Mouse (Mus musculus) embryonic facial prominence, embryonic 11.5 days (tissue): ENCODE data around the gene Nipal3. TPM values are rescaled to one million over a fixed set of nuclear protein-coding genes. Genes with fewer than 3 reads are reported as not detected.

Experiments
- ATAC-seq: fragments of 200-750 bp; cut with Nextera tagmentation; replicated peaks from 2 replicates; pipeline ENCODE4 v1.8.0; 2017; ENCODE audit warnings: low read depth; ENCODE audit not compliant: insufficient number of reproducible peaks, low FRiP score, low TSS enrichment
- DNase-seq: peaks from one replicate; pipeline ENCODE4 v3.0.0-alpha.2; 2015; ENCODE audit warnings: low spot score
- H3K27ac ChIP-seq: fragments of 300-500 bp; sonication (generic); replicated peaks from 2 replicates; pipeline ENCODE4 v1.5.1; 2014; ENCODE audit warnings: mild to moderate bottlenecking, low read depth, low read length, control low read depth
- H3K27me3 ChIP-seq: fragments of 300-500 bp; sonication (generic); 2 replicates; pipeline ENCODE4 v1.6.1; 2014; ENCODE audit warnings: mild to moderate bottlenecking, low read length, moderate library complexity, mixed read lengths; ENCODE audit not compliant: control insufficient read depth, insufficient read depth
- H3K36me3 ChIP-seq: fragments of 300-500 bp; sonication (generic); replicated peaks from 2 replicates; pipeline ENCODE4 v1.6.1; 2014; ENCODE audit warnings: low read depth, mild to moderate bottlenecking, low read length, moderate library complexity, mixed read lengths; ENCODE audit not compliant: control insufficient read depth, insufficient read depth
- H3K4me1 ChIP-seq: fragments of 300-500 bp; sonication (generic); 2 replicates; pipeline ENCODE4 v1.6.1; 2014; ENCODE audit warnings: low read length, mixed read lengths; ENCODE audit not compliant: control insufficient read depth, insufficient read depth
- H3K4me2 ChIP-seq: fragments of 300-500 bp; sonication (generic); 2 replicates; pipeline ENCODE4 v1.6.1; 2014; ENCODE audit warnings: low read depth, mild to moderate bottlenecking, control low read depth, low read length, moderate library complexity
- H3K4me3 ChIP-seq: fragments of 300-500 bp; sonication (generic); 2 replicates; pipeline ENCODE4 v1.5.1; 2014; ENCODE audit warnings: low read depth, low read length, control low read depth
- H3K9ac ChIP-seq: fragments of 300-500 bp; sonication (generic); replicated peaks from 2 replicates; pipeline ENCODE4 v1.6.1; 2014; ENCODE audit warnings: mild to moderate bottlenecking, control low read depth, low read length
- H3K9me3 ChIP-seq: fragments of 300-500 bp; sonication (generic); replicated peaks from 2 replicates; pipeline ENCODE4 v1.6.1; 2016; ENCODE audit warnings: mild to moderate bottlenecking, low read length, inconsistent platforms, mixed read lengths; ENCODE audit not compliant: control insufficient read depth
- WGBS: fragments of 180-500 bp; shearing (Covaris S2); extraction: QIAGEN DNeasy Blood & Tissue Kit; methylation state at CpG from one replicate; pipeline ENCODE4 v1.1.7; 2014; 5-methylcytosine and 5-hydroxymethylcytosine counted together
- polyA plus RNA-seq: library from polyadenylated mRNA; unstranded; fragments of >200 nt; fragmentation: Nextera tagmentation; extraction: Ambion mirVana; gene quantifications from 2 replicates; pipeline ENCODE4 v1.2.1, GENCODE M21; 2014

Gene Nipal3
- polyA plus RNA-seq, 1 experiment from 2014 or later: 3.0 TPM

DNA sequence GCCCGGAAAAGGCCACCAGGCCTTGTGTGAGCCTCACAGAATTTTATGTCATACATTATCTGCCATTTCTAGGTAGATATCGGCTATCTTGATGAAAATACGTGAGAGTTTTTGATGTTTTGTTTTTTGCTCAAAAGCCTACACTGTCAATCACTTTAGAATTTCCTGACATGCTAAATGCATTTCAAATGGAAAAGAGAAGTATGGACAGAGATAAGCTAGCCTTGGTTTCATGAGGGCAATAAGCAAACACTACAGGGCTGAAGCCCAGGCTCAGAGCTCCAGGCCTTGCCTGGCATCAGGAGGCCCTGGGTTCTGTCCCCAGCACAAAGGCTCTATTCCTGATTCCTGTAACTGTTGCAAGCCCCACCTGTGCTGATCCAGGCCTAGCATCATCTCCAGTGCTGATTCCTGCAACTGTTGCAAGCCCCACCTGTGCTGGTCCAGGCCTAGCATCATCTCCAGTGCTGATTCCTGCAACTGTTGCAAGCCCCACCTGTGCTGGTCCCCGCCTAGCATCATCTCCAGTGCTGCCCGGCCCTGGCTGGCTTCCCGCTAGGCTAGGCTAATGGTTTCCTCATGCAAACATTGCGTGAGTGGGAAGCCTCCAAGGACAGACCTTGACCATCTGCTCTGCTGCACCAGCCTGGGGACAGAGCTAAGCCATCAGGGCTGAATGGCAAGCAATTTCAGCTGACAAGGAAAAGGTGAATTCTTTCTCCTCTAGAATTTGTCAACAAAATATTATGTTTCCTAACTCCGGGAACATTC is 64.7 kb downstream of the Nipal3 start:
- H3K9ac ChIP-seq: no peak overlapping the region
- no peaks in the 10 kb centered on the region for H3K4me1 ChIP-seq
- H3K27ac ChIP-seq: no peak overlapping the region
- no peaks in the 10 kb centered on the region for H3K36me3 ChIP-seq
- ATAC-seq (no peak), DNase-seq (no peak)
- H3K27me3 ChIP-seq: no peaks in the 10 kb centered on the region
- H3K4me3 ChIP-seq: no peak overlapping the region
- H3K9me3 ChIP-seq: no peaks in the 10 kb centered on the region
- 73% methylated on average over 8 of the region's 8 CpGs for WGBS
- no peak overlapping the region for H3K4me2 ChIP-seq

DNA sequence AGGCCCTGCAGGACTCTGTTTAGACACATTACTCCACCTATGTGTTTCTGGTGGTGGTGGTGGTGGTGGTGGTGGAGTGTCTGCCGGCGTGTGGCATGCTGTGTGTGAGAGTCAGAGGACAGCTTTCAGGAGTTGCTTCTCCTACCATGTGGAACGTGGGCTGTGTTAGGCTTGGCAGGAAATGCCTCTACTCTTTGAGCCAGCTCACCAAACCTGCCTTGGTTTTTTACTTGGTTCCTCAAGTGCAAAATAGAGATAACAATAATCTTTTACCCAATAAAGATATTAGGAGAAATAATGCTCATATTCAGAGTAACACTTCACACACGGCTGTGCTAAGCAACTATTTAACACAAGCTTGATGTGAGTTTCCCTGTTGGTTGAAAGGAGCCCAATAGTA is 65.5 kb downstream of the Nipal3 start:
- no peak for DNase-seq
- Histone ChIP-seq H3K4me1 (no peaks in the 10 kb centered on the region), H3K36me3 (no peaks in the 10 kb centered on the region), H3K9ac (no peak overlapping the region), H3K9me3 (no peaks in the 10 kb centered on the region), H3K27me3 (no peaks in the 10 kb centered on the region), H3K4me3 (no peak overlapping the region), H3K27ac (no peak overlapping the region), H3K4me2 (no peak overlapping the region)
- 88% methylated on average over 4 of the region's 4 CpGs for WGBS
- no peak for ATAC-seq

DNA sequence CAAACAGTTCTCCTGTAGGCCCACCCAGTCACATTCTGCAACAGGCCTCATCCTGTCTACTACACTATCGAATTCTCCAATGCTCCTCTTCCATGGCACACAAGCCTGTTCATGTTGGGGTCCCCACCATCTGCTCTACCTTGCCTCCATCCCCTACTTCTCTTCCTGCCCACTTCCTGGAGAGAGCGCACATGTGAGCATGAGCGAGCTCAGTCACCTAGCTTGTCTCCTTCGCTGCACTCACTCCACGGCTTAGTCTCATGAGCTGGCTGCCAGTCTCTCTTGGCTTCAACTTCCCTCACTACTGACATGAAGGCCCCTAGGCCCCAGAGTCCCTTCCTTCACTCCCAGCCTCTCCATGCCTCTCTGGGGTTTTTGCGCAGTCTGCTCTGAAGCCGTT is 68.3 kb downstream of the Nipal3 start:
- DNase-seq (no peak), ATAC-seq (no peak)
- Histone ChIP-seq H3K4me1 (no peaks in the 10 kb centered on the region), H3K36me3 (no peaks in the 10 kb centered on the region), H3K4me3 (no peak overlapping the region), H3K9ac (no peak overlapping the region), H3K27ac (no peak overlapping the region), H3K9me3 (no peaks in the 10 kb centered on the region), H3K27me3 (no peaks in the 10 kb centered on the region), H3K4me2 (no peak overlapping the region)
- 89% methylated on average over 7 of the region's 7 CpGs for WGBS

DNA sequence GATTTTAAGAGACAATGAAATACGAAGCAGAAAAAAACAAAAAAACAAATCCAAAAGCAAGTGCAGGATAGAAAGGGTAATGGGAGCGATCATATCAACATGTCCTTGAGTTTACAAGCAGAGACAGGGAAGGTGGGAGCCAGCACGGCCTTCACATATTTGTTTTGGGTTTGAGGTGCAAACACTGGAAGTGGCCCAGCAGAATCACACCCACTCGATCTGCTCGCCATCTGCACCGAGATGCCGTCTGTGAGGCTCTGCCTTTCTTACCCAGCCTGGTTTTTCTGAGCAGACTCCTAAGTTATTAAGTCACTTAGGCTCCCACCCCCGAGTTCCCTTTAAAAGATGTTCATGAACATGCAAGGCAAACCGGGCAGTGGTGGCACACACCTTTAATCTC is 69.2 kb downstream of the Nipal3 start:
- Histone ChIP-seq H3K4me3 (no peak overlapping the region), H3K36me3 (no peaks in the 10 kb centered on the region), H3K4me1 (no peaks in the 10 kb centered on the region), H3K9ac (no peak overlapping the region), H3K27ac (no peak overlapping the region), H3K27me3 (no peaks in the 10 kb centered on the region), H3K4me2 (no peak overlapping the region), H3K9me3 (no peaks in the 10 kb centered on the region)
- WGBS: 90% methylated on average over 9 of the region's 9 CpGs
- ATAC-seq: no peak
- no peak for DNase-seq

DNA sequence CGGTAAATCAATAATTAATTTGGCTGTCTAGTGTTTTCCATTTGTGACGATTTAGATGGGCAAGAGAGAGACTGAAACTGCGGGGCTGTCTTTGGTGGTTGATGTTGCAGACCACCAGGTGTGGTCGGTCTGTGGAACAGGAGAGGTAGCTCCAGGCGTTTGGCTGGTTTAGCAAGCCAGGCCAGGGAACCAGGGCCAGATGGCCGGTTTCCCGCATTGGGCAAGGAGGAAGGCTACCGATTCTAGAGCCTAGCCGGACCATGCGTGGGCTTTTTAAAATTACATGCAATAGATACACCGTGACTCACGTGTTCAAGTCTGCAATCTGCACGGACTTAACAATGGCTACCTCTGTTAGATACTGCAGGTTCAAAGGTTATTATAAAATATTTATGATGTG is 73.9 kb downstream of the Nipal3 start:
- H3K27me3 ChIP-seq: no peaks in the 10 kb centered on the region
- no peak overlapping the region for H3K27ac ChIP-seq
- H3K4me2 ChIP-seq: no peak overlapping the region
- no peak for DNase-seq
- no peaks in the 10 kb centered on the region for H3K4me1 ChIP-seq
- H3K9me3 ChIP-seq: no peaks in the 10 kb centered on the region
- no peak overlapping the region for H3K9ac ChIP-seq
- ATAC-seq: no peak
- WGBS: 96% methylated on average over 13 of the region's 13 CpGs
- no peaks in the 10 kb centered on the region; the same call in 1 of the 2 replicates for H3K36me3 ChIP-seq
- H3K4me3 ChIP-seq: no peak overlapping the region

DNA sequence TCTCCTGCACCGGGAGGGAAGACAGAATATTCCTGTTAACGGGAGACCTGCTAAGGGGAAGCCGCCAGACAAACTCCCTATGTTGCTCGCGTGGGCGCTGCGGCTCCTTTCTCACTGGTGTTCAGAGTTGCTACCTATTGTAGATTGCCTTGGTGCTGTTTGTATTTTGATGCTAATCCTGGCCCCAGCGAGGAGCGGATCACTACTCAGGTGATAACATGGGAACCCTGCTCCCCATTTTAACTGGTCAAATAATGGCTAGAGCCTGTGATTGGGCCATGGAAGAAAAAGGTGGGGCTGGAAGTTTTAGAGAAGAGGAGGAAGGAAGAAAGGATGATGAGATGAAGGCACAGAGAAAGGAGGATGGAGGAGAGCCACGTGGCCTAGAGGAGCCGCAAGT is 74.4 kb downstream of the Nipal3 start:
- Histone ChIP-seq H3K9me3 (no peaks in the 10 kb centered on the region), H3K9ac (no peak overlapping the region), H3K4me2 (no peak overlapping the region), H3K27me3 (no peaks in the 10 kb centered on the region), H3K4me3 (no peak overlapping the region), H3K27ac (no peak overlapping the region), H3K4me1 (no peaks in the 10 kb centered on the region), H3K36me3 (no peaks in the 10 kb centered on the region; the same call in 1 of the 2 replicates)
- DNase-seq (no peak), ATAC-seq (no peak)
- WGBS: 76% methylated on average over 11 of the region's 11 CpGs

DNA sequence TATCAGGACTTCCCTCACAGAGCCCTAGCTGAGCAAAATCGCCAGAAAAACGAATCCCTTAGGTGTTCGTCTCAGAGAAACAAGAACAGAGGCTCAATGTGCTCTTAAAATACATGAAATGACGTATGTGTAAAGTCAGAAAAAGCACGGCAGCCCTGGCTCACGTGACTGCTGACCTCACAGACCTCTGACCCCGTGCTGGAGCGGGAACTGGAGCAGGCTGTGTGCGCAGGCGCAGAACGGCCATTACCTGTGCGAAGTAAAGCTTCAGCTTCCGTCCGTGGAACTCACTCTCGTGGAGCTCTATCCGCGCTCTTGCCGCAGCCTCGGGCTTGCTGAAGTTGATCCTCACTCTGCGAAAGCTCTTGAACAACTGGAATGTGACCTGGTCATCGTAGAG is 74.8 kb downstream of the Nipal3 start:
- Histone ChIP-seq H3K9ac (no peak overlapping the region), H3K27me3 (no peaks in the 10 kb centered on the region)
- WGBS: 82% methylated on average over 21 of the region's 21 CpGs

DNA sequence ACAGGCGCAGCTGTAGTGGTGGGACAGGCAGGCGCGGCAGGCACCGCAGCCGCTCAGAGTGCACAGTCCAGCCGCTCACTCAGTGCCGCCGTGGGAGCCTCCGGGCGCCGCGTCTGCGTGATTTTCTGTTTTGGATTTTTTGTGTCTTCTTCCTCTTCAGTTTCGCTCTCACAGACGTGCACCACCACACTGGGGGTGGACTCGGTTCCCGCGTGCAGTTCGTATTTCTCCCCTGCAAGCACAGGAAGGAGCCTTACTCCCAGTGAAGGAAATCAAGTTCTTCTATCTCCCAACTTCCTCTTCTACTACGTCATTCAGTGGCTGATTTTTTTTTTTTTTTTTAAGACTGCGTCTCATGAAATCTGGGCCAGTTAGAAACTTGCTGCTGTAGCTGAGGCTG is 78.5 kb downstream of the Nipal3 start:
- H3K9ac ChIP-seq: no peak overlapping the region
- H3K4me3 ChIP-seq: no peak overlapping the region
- H3K4me1 ChIP-seq: no peaks in the 10 kb centered on the region
- WGBS: 92% methylated on average over 21 of the region's 21 CpGs
- DNase-seq (no peak), ATAC-seq (no peak)
- no peaks in the 10 kb centered on the region; the same call in 1 of the 2 replicates for H3K36me3 ChIP-seq
- H3K27ac ChIP-seq: no peak overlapping the region
- no peak overlapping the region for H3K4me2 ChIP-seq
- no peaks in the 10 kb centered on the region for H3K27me3 ChIP-seq
- no peaks in the 10 kb centered on the region for H3K9me3 ChIP-seq

More for the DNA sequence above, 74.8 kb downstream of the Nipal3 start:
- DNase-seq: no peak
- Histone ChIP-seq H3K36me3 (no peaks in the 10 kb centered on the region; the same call in 1 of the 2 replicates), H3K27ac (no peak overlapping the region), H3K9me3 (no peaks in the 10 kb centered on the region), H3K4me2 (no peak overlapping the region), H3K4me3 (no peak overlapping the region), H3K4me1 (no peaks in the 10 kb centered on the region)
- no peak for ATAC-seq
